Mouse (Mus musculus) heart, adult 2 months (tissue): ENCODE data around the gene Dut. TPM values are rescaled to one million over a fixed set of nuclear protein-coding genes. Genes with fewer than 3 reads are reported as not detected.
A peak's percentile ranks its signal among the peaks of the same experiment; 100 is the strongest.

ENCODE experiments used
- DNase-seq, 2 experiments: peaks; one replicate each; pipeline ENCODE4 v3.0.0; 2021
- H3K27ac ChIP-seq: fragments of 200-600 bp; 2 replicates; pipeline ENCODE4 v1.8.1; 2022
- H3K27me3 ChIP-seq: fragments of 200-500 bp; 2 replicates; pipeline ENCODE4 v1.6.1; 2012; ENCODE audit warnings: mild to moderate bottlenecking, low read length, inconsistent platforms, mixed read lengths; ENCODE audit not compliant: control insufficient read depth, insufficient read depth
- H3K36me3 ChIP-seq: fragments of 200-500 bp; 2 replicates; pipeline ENCODE4 v1.6.1; 2012; ENCODE audit warnings: low read length, inconsistent platforms; ENCODE audit not compliant: control insufficient read depth, insufficient read depth
- H3K4me1 ChIP-seq: fragments of 200-500 bp; 2 replicates; pipeline ENCODE4 v1.6.1; 2011; ENCODE audit warnings: low read length; ENCODE audit not compliant: control insufficient read depth, insufficient read depth
- H3K4me3 ChIP-seq: fragments of 200-600 bp; 2 replicates; pipeline ENCODE4 v1.8.1; 2022
- H3K79me2 ChIP-seq: fragments of 200-500 bp; replicated peaks from 2 replicates; pipeline ENCODE4 v1.6.1; 2012; ENCODE audit warnings: mild to moderate bottlenecking, inconsistent platforms, low read length, moderate library complexity, mixed read lengths; ENCODE audit not compliant: control insufficient read depth, insufficient read depth
- H3K9ac ChIP-seq: fragments of 200-500 bp; 2 replicates; pipeline ENCODE4 v1.6.1; 2012; ENCODE audit warnings: low read depth, mild to moderate bottlenecking, control low read depth, inconsistent platforms, low read length, mixed read lengths
- CTCF ChIP-seq: fragments of 200-600 bp; IDR thresholded peaks from 2 replicates; pipeline ENCODE4 v1.8.1; 2022; ENCODE audit warnings: antibody characterized with exemption, mild to moderate bottlenecking, moderate library complexity
- EP300 ChIP-seq: fragments of 200-500 bp; IDR thresholded peaks from 2 replicates; pipeline ENCODE4 v1.6.1; 2011; ENCODE audit warnings: low read depth, low read length, control low read depth; ENCODE audit not compliant: insufficient read depth
- POLR2A ChIP-seq: fragments of 200-500 bp; IDR thresholded peaks from 2 replicates; pipeline ENCODE4 v1.6.1; 2011; ENCODE audit warnings: mild to moderate bottlenecking, low read depth, low read length, control low read depth; ENCODE audit not compliant: insufficient read depth
- WGBS: fragments of 180-500 bp; shearing (Covaris S2); methylation state at CpG from one replicate; pipeline ENCODE4 v1.1.7; 2018; 5-methylcytosine and 5-hydroxymethylcytosine counted together
- intact Hi-C: fragments of 180-260 bp; cut with DNase I; formaldehyde crosslinking; loops from one replicate; pipeline ENCODE4 v1.15.1; 2025
- polyA plus RNA-seq: library from polyadenylated mRNA; depleted of rRNA; stranded (reverse); fragments of >200 nt; gene quantifications from 2 replicates; pipeline ENCODE4 v1.2.3, GENCODE M21; 2012
- total RNA-seq, 2 experiments: library from RNA; stranded (reverse); gene quantifications; 2 replicates each; pipeline ENCODE4 v1.2.3; 2021

Dut gene
- total and polyA plus RNA-seq, 3 experiments, result 17.3 to 27.5 (median 27.4) TPM

DNA sequence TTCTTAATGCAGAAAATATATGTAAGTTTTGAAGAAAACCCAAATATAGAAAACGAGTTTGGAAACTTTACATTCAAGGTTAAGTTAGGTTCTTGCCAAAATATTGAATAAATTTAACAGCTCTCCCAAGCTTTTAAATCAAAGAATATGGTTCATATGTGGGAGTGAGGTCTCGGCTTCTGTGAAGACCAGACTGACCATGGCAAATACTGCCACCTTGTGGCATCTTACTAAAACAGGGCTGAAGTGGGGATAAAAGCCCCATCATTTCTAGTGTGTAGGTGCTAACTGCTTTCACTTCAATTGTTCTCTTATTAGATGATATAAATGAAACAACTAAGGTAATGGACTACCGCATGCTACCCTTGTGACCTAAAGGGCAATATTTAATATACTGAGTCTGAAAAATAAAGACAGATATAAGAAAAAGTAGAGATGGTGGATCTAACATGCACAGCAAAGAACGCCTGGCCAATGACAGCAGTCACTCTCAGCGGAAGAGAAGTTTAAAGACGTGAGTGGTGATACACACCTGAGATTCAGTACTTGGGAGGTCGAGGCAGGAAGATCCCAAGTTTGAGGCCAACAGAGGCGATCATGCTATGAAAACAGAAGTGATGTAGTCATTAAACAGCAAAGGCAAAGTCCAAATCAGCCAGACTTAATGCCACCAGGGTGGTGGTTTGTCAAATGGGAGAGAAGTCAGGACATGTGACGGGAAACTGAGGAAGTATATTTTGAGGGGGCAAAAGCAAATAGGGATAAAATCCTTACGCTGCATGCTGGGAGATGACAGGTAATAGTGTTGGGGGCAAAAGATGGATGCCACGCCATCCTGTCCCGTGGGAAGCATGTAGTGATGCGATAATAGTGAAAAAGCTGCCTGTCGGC, 12.5 kb downstream of the Dut start:
- WGBS, result 85% methylated on average over 14 of the region's 14 CpGs
- TF ChIP-seq POLR2A (no peak), EP300 (no peak), CTCF (peak; percentile 82)
- H3K27ac ChIP-seq, result no peak overlapping the region
- H3K27me3 ChIP-seq, result no peaks in the 10 kb centered on the region
- H3K4me1 ChIP-seq, result no peaks in the 10 kb centered on the region; the same call in 1 of the 2 replicates
- H3K36me3 ChIP-seq, result no peaks in the 10 kb centered on the region
- H3K79me2 ChIP-seq, result no peaks in the 10 kb centered on the region
- intact Hi-C loops, result no loop called here
- no peak overlapping the region for H3K9ac ChIP-seq
- no peak overlapping the region for H3K4me3 ChIP-seq
- no peak for DNase-seq

GRCm38 (mm10) chr2:125260326-125260725, 13.3 kb downstream of the Dut start:
- Histone ChIP-seq H3K9ac (no peak overlapping the region), H3K36me3 (no peaks in the 10 kb centered on the region), H3K27ac (no peak overlapping the region), H3K4me1 (no peaks in the 10 kb centered on the region; the same call in 1 of the 2 replicates), H3K27me3 (no peaks in the 10 kb centered on the region), H3K4me3 (no peak overlapping the region), H3K79me2 (no peaks in the 10 kb centered on the region)
- WGBS, result 73% methylated on average over 2 of the region's 2 CpGs
- no peak for TF ChIP-seq CTCF
- no peak for TF ChIP-seq EP300
- TF ChIP-seq POLR2A, result no peak
- no peak for DNase-seq
- intact Hi-C loops, result no loop called here

- Histone ChIP-seq H3K36me3 (no peaks in the 10 kb centered on the region), H3K79me2 (no peaks in the 10 kb centered on the region), H3K27me3 (no peaks in the 10 kb centered on the region), H3K4me3 (no peak overlapping the region), H3K27ac (peak overlapping the region; percentile 51), H3K4me1 (no peaks in the 10 kb centered on the region; the same call in 1 of the 2 replicates), H3K9ac (no peak overlapping the region)
- intact Hi-C loops, result loop anchor here (2.0 kb wide), 1 partner anchor 342 kb away; no protein-coding TSS in a partner anchor
- peak in 1 of 2 experiments; percentile 31 for DNase-seq
- WGBS, result 20% methylated on average over 5 of the region's 5 CpGs
- peak; percentile 64 for TF ChIP-seq CTCF
- TF ChIP-seq POLR2A, result no peak
Measured at GRCm38 (mm10) chr2:125263056-125263455, 16.1 kb downstream of the Dut start.

- DNase-seq, result peak in 1 of 2 experiments; percentile 16
- H3K27ac ChIP-seq, result peak overlapping the region; percentile 51
- 24% methylated on average over 9 of the region's 9 CpGs for WGBS
Measured at GRCm38 (mm10) chr2:125263753-125264152, 16.8 kb downstream of the Dut start.

DNA sequence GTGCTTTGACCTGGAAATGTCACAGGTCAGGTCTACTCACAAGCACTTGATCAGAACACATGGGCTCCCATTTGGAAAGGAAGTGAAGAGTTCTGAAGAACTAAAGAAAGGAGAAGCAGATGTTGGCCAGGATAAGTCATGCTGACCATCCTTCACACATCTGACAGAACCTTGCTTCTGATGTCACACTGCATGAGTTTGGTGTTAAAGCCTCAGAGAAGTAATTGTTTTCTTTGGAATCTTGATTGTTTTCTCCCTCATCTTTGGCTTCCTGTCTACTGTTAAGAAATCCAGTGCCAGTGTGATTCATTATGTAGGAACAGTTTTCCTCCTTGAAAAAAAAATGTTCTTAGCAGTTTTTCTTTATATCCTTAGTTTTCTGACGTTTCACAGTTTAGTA, 21.9 kb downstream of the Dut start:
- Histone ChIP-seq H3K9ac (no peak overlapping the region), H3K4me1 (no peaks in the 10 kb centered on the region; the same call in 1 of the 2 replicates), H3K4me3 (no peak overlapping the region), H3K79me2 (no peaks in the 10 kb centered on the region), H3K27me3 (no peaks in the 10 kb centered on the region), H3K36me3 (no peaks in the 10 kb centered on the region), H3K27ac (no peak overlapping the region)
- intact Hi-C loops, result no loop called here
- no peak for TF ChIP-seq EP300
- no peak for TF ChIP-seq CTCF
- TF ChIP-seq POLR2A, result no peak
- DNase-seq, result no peak
- WGBS, result 49% methylated on average over 1 of the region's 1 CpGs

More at GRCm38 (mm10) chr2:125263753-125264152, 16.8 kb downstream of the Dut start:
- Histone ChIP-seq H3K27me3 (no peaks in the 10 kb centered on the region), H3K79me2 (no peaks in the 10 kb centered on the region), H3K4me3 (no peak overlapping the region), H3K36me3 (no peaks in the 10 kb centered on the region), H3K9ac (no peak overlapping the region), H3K4me1 (no peaks in the 10 kb centered on the region; the same call in 1 of the 2 replicates)
- intact Hi-C loops, result loop anchor here (2.0 kb wide), 1 partner anchor 341 kb away; no protein-coding TSS in a partner anchor
- TF ChIP-seq EP300 (no peak), CTCF (no peak), POLR2A (no peak)

GRCm38 (mm10) chr2:125275617-125276016, 28.6 kb downstream of the Dut start:
- H3K27ac ChIP-seq, result no peak overlapping the region
- H3K36me3 ChIP-seq, result no peaks in the 10 kb centered on the region
- H3K9ac ChIP-seq, result no peak overlapping the region
- TF ChIP-seq POLR2A, result no peak
- TF ChIP-seq CTCF, result no peak
- TF ChIP-seq EP300, result no peak
- DNase-seq, result no peak
- intact Hi-C loops, result no loop called here
- H3K4me3 ChIP-seq, result no peak overlapping the region
- H3K79me2 ChIP-seq, result no peaks in the 10 kb centered on the region
- H3K4me1 ChIP-seq, result peaks cover 2% of the 10 kb centered on the region
- 71% methylated on average over 5 of the region's 5 CpGs for WGBS
- H3K27me3 ChIP-seq, result no peaks in the 10 kb centered on the region
